Comparison of ENCODE assay signal across 8 mouse cellular contexts in the genomic region with DNA sequence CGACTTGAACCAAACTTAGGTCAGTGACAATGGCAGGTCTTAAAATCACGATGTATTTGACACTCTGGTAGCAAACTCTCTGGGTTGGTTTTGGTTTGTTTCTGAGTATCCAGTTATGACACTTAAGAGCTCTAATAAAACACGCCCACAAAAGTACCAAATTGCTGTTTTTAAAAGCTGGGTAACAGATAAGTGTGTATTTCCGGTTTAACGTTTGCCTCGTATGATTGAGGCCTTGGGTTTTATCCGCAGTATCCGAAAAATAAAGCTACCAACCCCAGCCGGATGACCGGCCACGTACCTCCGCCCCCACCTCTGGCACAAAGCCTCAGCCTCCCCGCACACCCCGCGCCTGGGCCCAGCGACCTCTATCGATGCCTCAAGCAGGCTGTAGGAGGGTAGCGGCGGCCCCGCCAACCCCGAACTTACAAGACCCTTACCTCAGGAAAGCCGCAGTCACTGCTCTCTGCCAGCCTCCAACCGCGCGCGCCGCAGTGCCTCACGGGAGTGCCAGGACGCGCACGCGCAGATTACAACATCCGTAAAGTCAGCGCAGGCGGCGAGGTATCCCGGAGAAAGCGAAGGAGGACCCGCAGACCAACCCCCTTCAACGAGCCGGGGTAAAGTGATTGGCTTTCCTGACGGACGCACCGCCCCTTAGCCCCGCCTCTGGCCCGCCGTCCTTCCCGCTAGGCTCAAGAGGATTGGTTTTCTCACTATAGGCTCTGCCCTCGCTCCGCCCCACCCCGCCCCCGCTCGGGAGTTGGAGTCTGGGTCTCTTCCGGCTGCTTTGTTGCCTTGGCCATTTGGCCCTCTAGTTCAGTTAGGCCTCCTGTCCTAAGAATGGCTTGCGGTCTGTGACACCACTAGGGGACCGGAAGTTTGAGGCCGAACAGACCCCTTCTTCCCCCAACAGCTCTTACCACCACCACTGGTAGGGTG. TPM values are rescaled to one million over a fixed set of nuclear protein-coding genes. Genes with fewer than 3 reads are reported as not detected.
DNase-seq lines count a peak whose midpoint lies in the region; ATAC-seq lines count a peak whose summit lies in the region.

A gene (minus strand): TSS at position 499 of the 942 bp plus-strand sequence.
A gene (minus strand): TSS at position 578 of the 942 bp plus-strand sequence.

- intact Hi-C loops in gastrocnemius, postnatal 14 days (cut with DNase I; ENCODE audit: low total_unique reads), result no loop called here
- intact Hi-C loops in left cerebral cortex, postnatal 10 days (cut with DNase I), result no loop called here

- DNase-seq in adrenal gland, adult (ENCODE audit: inconsistent age in 2 of 2, low spot score in 1 of 2), result peak; percentile 99
- peak; percentile 99 for DNase-seq in embryo, embryonic 10.5 days (ENCODE audit: low spot score)
- DNase-seq in gastrocnemius, postnatal 14 days, result peak; percentile 97
- DNase-seq in left cerebral cortex, postnatal 10 days (ENCODE audit: extremely low spot score in 1 of 2, low spot score in 2 of 2), result peak; percentile 97 to 99
- DNase-seq in right cerebral cortex, postnatal 25 days, result peak; percentile 97
- DNase-seq in urinary bladder, postnatal 4 days (ENCODE audit: low spot score in 2 of 2), result peak; percentile 96 to 97

- ATAC-seq in inflammation-experienced regulatory T-cells, adult 6 months, result peak; percentile 93
- ATAC-seq in megakaryocyte-erythroid progenitor cell, adult 5-6 weeks (replicated peaks; ENCODE audit: low FRiP score, low TSS enrichment, poor library complexity, severe bottlenecking), result peak; percentile 98

RNA-seq across cellular contexts. Expression of the first gene that starts in this region (rescaled TPM):
- 1 to 10 TPM; 1.2 to 1.7 TPM for total RNA-seq in gastrocnemius, postnatal 14 days (2021)
- polyA plus RNA-seq in inflammation-experienced regulatory T-cells, adult 6 months (2017; shearing (Covaris generic)), result 1 to 10 TPM in 2 of 3 experiments, under 1 TPM in 1; 0.47 to 5.8 (median 1.5) TPM
- total RNA-seq in left cerebral cortex, postnatal 10 days (2021), result 1 to 10 TPM in 1 of 2 experiments, under 1 TPM in 1; 0.69 to 1.0 TPM
- 0.26 and 3.1 TPM in 2 replicates for total RNA-seq in megakaryocyte-erythroid progenitor cell, adult 5-6 weeks (2014; fragmentation: Nextera tagmentation)
- 2.6 and 6.3 TPM in 2 replicates for total RNA-seq in megakaryocyte-erythroid progenitor cell, adult 5-6 weeks (2017)

RNA-seq across cellular contexts. Expression of the second gene that starts in this region (rescaled TPM):
- total RNA-seq in gastrocnemius, postnatal 14 days (2021), result 1 to 10 TPM; 3.4 to 3.8 TPM
- polyA plus RNA-seq in inflammation-experienced regulatory T-cells, adult 6 months (2017; shearing (Covaris generic)), result 10 to 100 TPM; 87.3 to 95.6 (median 90.8) TPM
- total RNA-seq in left cerebral cortex, postnatal 10 days (2021), result 1 to 10 TPM; 5.1 to 5.9 TPM
- 45.3 and 52.4 TPM in 2 replicates for total RNA-seq in megakaryocyte-erythroid progenitor cell, adult 5-6 weeks (2014; fragmentation: Nextera tagmentation)
- 83.0 and 139 TPM in 2 replicates for total RNA-seq in megakaryocyte-erythroid progenitor cell, adult 5-6 weeks (2017)

Comparison
In these comparisons a context has a peak if more than half of its experiments do, and no peak if none do; other contexts are left out.
1. Peak in every context shown above with its lines: DNase-seq and ATAC-seq.
2. RNA of the second gene that starts in this region (total RNA-seq): 45.3 to 139 TPM in megakaryocyte-erythroid progenitor cell, adult 5-6 weeks; 5.1 to 5.9 TPM in left cerebral cortex, postnatal 10 days and 3.4 to 3.8 TPM in gastrocnemius, postnatal 14 days; every median in the first group is over 4 times any median in the second.